Mouse (Mus musculus) heart, postnatal 0 days (tissue): ENCODE results near the gene Erv3.

Experiments used
- CTCF ChIP-seq: IDR thresholded peaks from 2 replicates; pipeline ENCODE4 v1.5.1; 2016; ENCODE audit warnings: antibody characterized with exemption, control low read depth, low read depth
- EP300 ChIP-seq: IDR thresholded peaks from 2 replicates; pipeline ENCODE4 v1.6.1; 2016; ENCODE audit warnings: antibody characterized with exemption, low read depth

DNA sequence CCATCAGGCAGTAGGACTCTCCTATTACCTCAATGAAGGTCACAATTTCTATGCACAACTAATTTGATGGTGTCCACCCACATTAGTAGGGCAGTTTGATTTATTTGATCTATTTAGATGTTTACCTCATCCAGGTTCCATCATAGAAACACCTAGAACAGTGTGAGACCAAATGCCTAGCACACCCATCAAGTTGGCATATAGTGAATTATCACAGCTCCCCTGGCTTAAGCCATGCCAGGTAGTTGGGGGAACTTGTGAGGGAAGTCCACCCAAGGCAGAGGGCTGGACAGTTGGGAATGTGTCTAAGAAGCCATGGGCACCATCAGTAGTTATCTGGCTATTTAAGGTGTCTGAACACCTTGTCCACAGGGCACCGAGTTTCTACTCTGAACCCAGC lies 46.1 kb downstream of the Erv3 start:
- TF ChIP-seq CTCF, result no peak
- no peak for TF ChIP-seq EP300
